Mouse (Mus musculus): ENCODE measurements at regions not wholly inside any gene's neighbourhood (a gene's known extent, or its start where the extent isn't known, plus 50 kb on each side); places are given as distances from the start of the nearest gene placed in this dataset.
A peak's percentile ranks its signal among the peaks of the same experiment; 100 is the strongest.

GRCm38 (mm10) chr12:25293470-25294178, 196.7 kb upstream of the Id2 start:
- no peak for DNase-seq

GRCm38 (mm10) chr12:25289381-25289780, 192.4 kb upstream of the Id2 start:
- DNase-seq, result no peak

GRCm38 (mm10) chr12:25283808-25284207, 186.9 kb upstream of the Id2 start:
- DNase-seq, result no peak

GRCm38 (mm10) chr12:25281438-25281837, 184.5 kb upstream of the Id2 start:
- DNase-seq, result no peak

GRCm38 (mm10) chr12:25273631-25274305, 176.8 kb upstream of the Id2 start:
- no peak for DNase-seq

GRCm38 (mm10) chr12:25272752-25273125, 175.8 kb upstream of the Id2 start:
- DNase-seq, result peak in 1 of 2 experiments; percentile 50

- DNase-seq, result peak in 1 of 2 experiments; percentile 32
These were observed 175.3 kb upstream of the Id2 start for GRCm38 (mm10) chr12:25272114-25272751.

GRCm38 (mm10) chr12:25269878-25270277, 172.9 kb upstream of the Id2 start:
- no peak for DNase-seq

- DNase-seq, result peak in 1 of 2 experiments; percentile 34
These were observed 172.2 kb upstream of the Id2 start for GRCm38 (mm10) chr12:25268871-25269850.

- peak in 1 of 2 experiments; percentile 40 for DNase-seq
These were observed 171.4 kb upstream of the Id2 start for GRCm38 (mm10) chr12:25268323-25268722.

- no peak for DNase-seq
These were observed 170.7 kb upstream of the Id2 start for GRCm38 (mm10) chr12:25267572-25268115.

- DNase-seq, result peak in 1 of 2 experiments; percentile 23
These were observed 170.0 kb upstream of the Id2 start for GRCm38 (mm10) chr12:25266701-25267571.

GRCm38 (mm10) chr12:25265560-25266525, 168.9 kb upstream of the Id2 start:
- no peak for DNase-seq

- peak in 1 of 2 experiments; percentile 42 for DNase-seq
These were observed 168.1 kb upstream of the Id2 start for GRCm38 (mm10) chr12:25265066-25265465.

- DNase-seq, result no peak
These were observed 167.5 kb upstream of the Id2 start for GRCm38 (mm10) chr12:25264408-25264807.

- DNase-seq, result no peak
These were observed 165.5 kb upstream of the Id2 start for GRCm38 (mm10) chr12:25262461-25262860.

- no peak for DNase-seq
These were observed 162.2 kb upstream of the Id2 start for GRCm38 (mm10) chr12:25259123-25259522.

GRCm38 (mm10) chr12:25256268-25256667, 159.3 kb upstream of the Id2 start:
- no peak for DNase-seq

- DNase-seq, result no peak
These were observed 157.8 kb upstream of the Id2 start for GRCm38 (mm10) chr12:25254716-25255115.
